Mouse (Mus musculus) midbrain, embryonic 15.5 days (tissue): ENCODE results near the gene Slc13a3. TPM values are rescaled to one million over a fixed set of nuclear protein-coding genes. Genes with fewer than 3 reads are reported as not detected.

Source experiments
- ATAC-seq: fragments of 200-750 bp; cut with Nextera tagmentation; replicated peaks from 2 replicates; pipeline ENCODE4 v1.8.0; 2017; ENCODE audit warnings: moderate TSS enrichment
- H3K27ac ChIP-seq: fragments of 300-500 bp; sonication (generic); 2 replicates; pipeline ENCODE4 v1.5.1; 2015; ENCODE audit warnings: mild to moderate bottlenecking, inconsistent platforms
- H3K27me3 ChIP-seq: fragments of 300-500 bp; sonication (generic); replicated peaks from 2 replicates; pipeline ENCODE4 v1.6.1; 2015; ENCODE audit warnings: inconsistent platforms
- H3K36me3 ChIP-seq: fragments of 300-500 bp; sonication (generic); replicated peaks from 2 replicates; pipeline ENCODE4 v1.6.1; 2015; ENCODE audit warnings: inconsistent platforms
- H3K4me1 ChIP-seq: fragments of 300-500 bp; sonication (generic); 2 replicates; pipeline ENCODE4 v1.6.1; 2015; ENCODE audit warnings: inconsistent platforms
- H3K4me2 ChIP-seq: fragments of 300-500 bp; sonication (generic); 2 replicates; pipeline ENCODE4 v1.6.1; 2015; ENCODE audit warnings: inconsistent platforms, mild to moderate bottlenecking, moderate library complexity
- H3K4me3 ChIP-seq: fragments of 300-500 bp; sonication (generic); 2 replicates; pipeline ENCODE4 v1.5.1; 2015; ENCODE audit warnings: mild to moderate bottlenecking, inconsistent platforms
- H3K9ac ChIP-seq: fragments of 300-500 bp; sonication (generic); 2 replicates; pipeline ENCODE4 v1.6.1; 2015; ENCODE audit warnings: mild to moderate bottlenecking, inconsistent platforms
- H3K9me3 ChIP-seq: fragments of 300-500 bp; sonication (generic); 2 replicates; pipeline ENCODE4 v1.6.1; 2016; ENCODE audit warnings: inconsistent platforms
- WGBS: fragments of 180-500 bp; shearing (Covaris S2); methylation state at CpG from one replicate; pipeline ENCODE4 v1.1.7; 2015; ENCODE audit warnings: mixed read lengths; 5-methylcytosine and 5-hydroxymethylcytosine counted together
- polyA plus RNA-seq: library from polyadenylated mRNA; unstranded; fragments of >200 nt; fragmentation: Nextera tagmentation; extraction: Ambion mirVana; gene quantifications from 2 replicates; pipeline ENCODE4 v1.2.1, GENCODE M21; 2015

Gene Slc13a3
- polyA plus RNA-seq, 1 experiment from 2014 or later: 10.1 TPM

DNA sequence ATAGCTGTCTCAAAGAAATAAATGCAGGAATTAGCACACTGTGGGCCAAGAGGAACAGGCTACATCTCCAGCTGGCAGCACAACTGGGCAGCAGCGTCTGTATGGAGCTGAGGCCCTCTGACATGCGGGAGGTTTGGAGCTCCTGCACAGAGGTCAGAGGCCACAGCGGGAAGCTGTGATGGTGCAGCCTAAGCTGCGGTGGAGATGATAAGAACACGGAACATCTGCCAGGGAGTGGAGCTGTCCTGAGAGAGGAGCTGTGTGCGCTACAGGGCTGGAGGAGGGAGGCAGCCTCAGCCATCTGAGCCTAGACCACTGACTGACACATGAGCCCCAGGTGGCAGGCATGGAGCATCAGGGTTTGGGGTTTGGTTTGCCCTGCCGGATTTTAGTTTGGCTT is 44.3 kb downstream of the Slc13a3 start:
- H3K27me3 ChIP-seq: no peaks in the 10 kb centered on the region
- H3K4me3 ChIP-seq: no peak overlapping the region
- no peak overlapping the region for H3K27ac ChIP-seq
- no peak overlapping the region for H3K4me2 ChIP-seq
- H3K4me1 ChIP-seq: no peaks in the 10 kb centered on the region
- WGBS: 59% methylated on average over 7 of the region's 7 CpGs
- H3K36me3 ChIP-seq: no peaks in the 10 kb centered on the region
- H3K9me3 ChIP-seq: no peaks in the 10 kb centered on the region
- ATAC-seq: no peak
- no peak overlapping the region for H3K9ac ChIP-seq

DNA sequence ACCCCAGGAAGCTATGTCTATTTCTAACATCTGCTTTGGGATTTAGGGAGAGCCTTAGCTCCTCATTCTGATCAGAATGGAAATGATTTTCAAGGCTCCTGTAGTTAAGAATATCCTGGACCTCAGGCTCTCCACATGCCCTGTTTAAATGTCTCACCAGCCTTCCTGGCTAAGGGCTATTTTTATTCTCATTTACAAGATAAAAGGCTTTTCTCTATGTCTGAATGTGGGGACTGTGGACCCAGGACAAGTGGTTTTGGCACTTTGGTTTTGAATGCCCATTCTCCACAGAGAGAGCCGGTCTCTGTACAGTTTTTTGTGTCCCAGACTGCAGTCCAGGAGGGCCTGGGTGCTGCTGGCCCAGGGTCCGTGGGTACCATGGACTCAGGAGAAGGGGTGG is 52.8 kb downstream of the Slc13a3 start:
- H3K4me2 ChIP-seq: no peak overlapping the region
- no peaks in the 10 kb centered on the region for H3K9me3 ChIP-seq
- H3K9ac ChIP-seq: no peak overlapping the region
- peaks cover 36% of the 10 kb centered on the region for H3K4me1 ChIP-seq
- no peak overlapping the region for H3K4me3 ChIP-seq
- ATAC-seq: no peak
- no peaks in the 10 kb centered on the region for H3K36me3 ChIP-seq
- H3K27me3 ChIP-seq: no peaks in the 10 kb centered on the region
- peak overlapping the region; percentile 80 for H3K27ac ChIP-seq
- WGBS: 41% methylated on average over 2 of the region's 2 CpGs

DNA sequence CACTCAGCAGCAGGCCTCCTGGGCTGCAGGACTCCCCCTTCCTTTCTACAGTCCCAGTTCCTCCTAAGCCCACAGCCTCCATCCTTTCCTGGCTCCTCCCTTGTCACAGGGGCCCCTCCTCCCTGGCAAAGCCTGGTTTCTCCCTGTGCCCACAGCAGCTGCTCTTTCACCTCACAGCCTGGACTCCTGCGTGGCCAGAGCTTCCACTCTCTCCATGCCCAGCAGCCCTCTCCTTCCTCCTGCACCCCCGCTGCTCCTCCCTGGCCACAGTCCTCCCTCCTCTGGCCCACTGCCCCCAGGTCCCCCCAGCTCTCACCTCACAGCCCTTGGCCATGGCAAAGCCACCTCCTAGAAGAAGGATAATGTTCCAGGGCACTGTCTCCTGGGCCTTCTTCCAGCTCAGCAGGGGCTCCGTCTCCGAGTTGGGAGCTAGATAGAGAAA is 53.3 kb downstream of the Slc13a3 start:
- no peaks in the 10 kb centered on the region for H3K36me3 ChIP-seq
- H3K4me3 ChIP-seq: no peak overlapping the region
- H3K9me3 ChIP-seq: no peaks in the 10 kb centered on the region
- H3K27ac ChIP-seq: peak overlapping the region; percentile 80
- ATAC-seq: no peak
- no peak overlapping the region for H3K9ac ChIP-seq
- peaks cover 41% of the 10 kb centered on the region for H3K4me1 ChIP-seq
- no peak overlapping the region for H3K4me2 ChIP-seq
- WGBS: 39% methylated on average over 4 of the region's 4 CpGs
- no peaks in the 10 kb centered on the region for H3K27me3 ChIP-seq

DNA sequence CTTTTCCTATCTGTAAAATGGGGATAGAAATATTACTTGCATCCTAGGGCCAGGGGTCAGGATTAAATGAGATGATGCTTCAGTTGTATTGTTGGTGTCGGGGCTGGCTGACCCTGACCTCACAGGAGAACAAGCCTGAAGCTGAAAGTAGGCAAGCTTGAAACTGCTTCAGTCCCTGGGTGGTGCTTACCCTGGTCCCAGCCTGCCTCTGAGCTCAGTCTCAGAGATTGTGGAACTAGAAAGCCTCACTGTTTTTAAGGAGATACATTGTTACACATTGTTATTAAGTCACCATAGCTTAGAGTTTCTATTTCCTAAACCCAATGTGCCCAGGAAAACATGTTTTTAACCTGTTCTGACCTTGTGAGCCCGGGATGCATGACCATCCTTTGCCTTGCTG is 54.5 kb downstream of the Slc13a3 start:
- Histone ChIP-seq H3K9me3 (no peaks in the 10 kb centered on the region), H3K27me3 (no peaks in the 10 kb centered on the region), H3K9ac (no peak overlapping the region), H3K27ac (no peak overlapping the region), H3K4me2 (no peak overlapping the region), H3K4me3 (no peak overlapping the region), H3K36me3 (no peaks in the 10 kb centered on the region), H3K4me1 (peaks cover 46% of the 10 kb centered on the region)
- WGBS: 80% methylated on average over 2 of the region's 2 CpGs
- no peak for ATAC-seq

DNA sequence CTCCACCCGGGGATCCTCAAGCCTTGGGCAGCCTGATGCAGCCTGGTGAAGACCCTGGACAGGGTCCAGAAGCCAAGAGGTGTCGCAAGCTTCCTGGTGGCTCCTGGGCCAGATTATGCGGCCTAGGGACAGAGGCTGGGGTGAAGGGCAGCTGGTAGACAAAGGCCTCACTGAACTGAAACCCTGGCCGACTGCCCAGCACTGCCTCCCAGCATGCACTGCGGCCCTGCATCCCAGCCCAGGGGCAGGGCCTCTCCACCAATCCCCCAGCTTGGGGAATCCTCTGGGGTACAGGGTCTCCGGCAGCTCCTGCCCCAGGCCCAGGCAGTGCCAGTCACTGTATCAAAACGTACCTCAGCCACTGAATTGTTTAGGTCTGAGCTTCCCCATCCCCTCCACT is 55.7 kb downstream of the Slc13a3 start:
- peak overlapping the region; percentile 75 for H3K27ac ChIP-seq
- no peak overlapping the region for H3K4me2 ChIP-seq
- no peak overlapping the region for H3K4me3 ChIP-seq
- H3K27me3 ChIP-seq: no peaks in the 10 kb centered on the region
- H3K9me3 ChIP-seq: no peaks in the 10 kb centered on the region
- ATAC-seq: peak; percentile 57; the same call in 1 of the 2 replicates
- H3K9ac ChIP-seq: no peak overlapping the region
- 33% methylated on average over 7 of the region's 7 CpGs for WGBS
- H3K4me1 ChIP-seq: peaks cover 46% of the 10 kb centered on the region
- H3K36me3 ChIP-seq: no peaks in the 10 kb centered on the region

DNA sequence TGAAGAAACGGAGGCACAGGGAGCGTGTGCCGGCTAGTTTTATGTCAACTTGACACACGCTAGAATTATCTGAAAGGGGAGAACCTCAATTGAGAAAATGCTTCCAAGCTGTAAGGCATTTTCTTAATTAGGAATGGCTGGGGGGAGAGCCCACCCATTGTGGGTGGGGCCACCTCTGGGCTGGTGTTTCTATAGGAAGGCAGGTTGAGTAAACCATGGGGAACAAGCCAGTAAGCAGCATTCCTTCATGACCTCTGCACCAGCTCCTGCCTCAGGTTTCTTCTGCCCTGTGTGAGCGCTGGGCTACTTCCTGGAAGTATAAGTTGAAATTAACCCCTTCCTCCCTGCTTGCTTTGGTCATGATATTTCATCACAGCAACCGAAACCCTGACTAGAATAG is 57.2 kb downstream of the Slc13a3 start:
- H3K27ac ChIP-seq: no peak overlapping the region
- H3K27me3 ChIP-seq: no peaks in the 10 kb centered on the region
- H3K36me3 ChIP-seq: no peaks in the 10 kb centered on the region
- H3K4me2 ChIP-seq: no peak overlapping the region
- ATAC-seq: no peak
- no peaks in the 10 kb centered on the region for H3K9me3 ChIP-seq
- WGBS: 61% methylated on average over 6 of the region's 6 CpGs
- no peak overlapping the region for H3K4me3 ChIP-seq
- no peak overlapping the region for H3K9ac ChIP-seq
- peaks cover 46% of the 10 kb centered on the region for H3K4me1 ChIP-seq

DNA sequence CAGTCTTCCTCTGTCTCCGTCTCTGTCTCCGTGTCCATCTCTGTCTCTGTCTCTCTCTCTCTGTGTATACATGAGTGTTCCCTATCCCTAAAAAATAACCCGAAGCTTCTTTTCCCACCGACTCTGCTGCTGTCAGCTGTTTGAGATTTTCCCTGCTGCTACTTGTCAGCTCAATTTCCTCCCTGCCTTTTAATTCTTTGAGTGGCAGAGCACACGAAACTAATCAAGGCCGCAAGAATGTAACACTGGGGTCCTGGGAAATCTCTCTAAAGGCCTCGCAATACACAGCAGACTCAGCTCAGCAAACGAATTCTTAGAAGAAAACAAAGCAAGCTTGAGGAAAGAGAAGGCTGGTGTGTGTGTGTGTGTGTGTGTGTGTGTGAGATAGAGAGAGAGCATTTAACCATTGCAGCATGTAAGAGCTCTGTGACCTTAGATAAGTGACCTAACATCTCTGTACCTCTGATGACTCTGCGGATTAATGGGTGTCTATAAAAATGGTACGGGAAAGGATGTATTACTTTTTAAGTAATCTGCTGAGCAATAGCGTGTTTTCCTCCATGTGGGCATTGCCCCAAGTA is 57.8 kb downstream of the Slc13a3 start:
- peak overlapping the region; percentile 44; the same call in 1 of the 2 replicates for H3K27ac ChIP-seq
- no peaks in the 10 kb centered on the region for H3K27me3 ChIP-seq
- 28% methylated on average over 11 of the region's 11 CpGs for WGBS
- no peak for ATAC-seq
- H3K36me3 ChIP-seq: no peaks in the 10 kb centered on the region
- no peak overlapping the region for H3K4me3 ChIP-seq
- peaks cover 44% of the 10 kb centered on the region for H3K4me1 ChIP-seq
- no peaks in the 10 kb centered on the region for H3K9me3 ChIP-seq
- no peak overlapping the region for H3K9ac ChIP-seq
- no peak overlapping the region for H3K4me2 ChIP-seq

DNA sequence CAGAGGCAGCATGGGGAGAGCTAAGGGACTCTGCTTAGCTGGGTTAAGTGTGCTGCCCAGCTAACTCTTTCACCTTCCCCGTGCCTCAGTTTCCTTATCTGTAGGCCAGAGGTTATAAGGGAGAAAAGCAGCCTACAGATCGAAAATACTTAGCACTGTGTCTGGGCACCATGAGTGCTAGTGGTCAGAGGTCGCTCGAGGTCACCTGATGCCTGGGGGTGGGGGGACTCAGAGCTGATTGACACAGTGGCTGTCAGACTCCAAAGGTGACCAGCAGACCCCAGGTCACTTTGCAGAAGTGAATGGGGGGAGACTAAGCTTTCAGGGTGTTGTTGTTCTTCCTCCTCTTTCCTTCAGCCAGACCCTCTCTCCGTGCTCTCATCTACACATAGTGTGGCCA is 58.7 kb downstream of the Slc13a3 start:
- peaks cover 35% of the 10 kb centered on the region for H3K4me1 ChIP-seq
- no peaks in the 10 kb centered on the region for H3K36me3 ChIP-seq

DNA sequence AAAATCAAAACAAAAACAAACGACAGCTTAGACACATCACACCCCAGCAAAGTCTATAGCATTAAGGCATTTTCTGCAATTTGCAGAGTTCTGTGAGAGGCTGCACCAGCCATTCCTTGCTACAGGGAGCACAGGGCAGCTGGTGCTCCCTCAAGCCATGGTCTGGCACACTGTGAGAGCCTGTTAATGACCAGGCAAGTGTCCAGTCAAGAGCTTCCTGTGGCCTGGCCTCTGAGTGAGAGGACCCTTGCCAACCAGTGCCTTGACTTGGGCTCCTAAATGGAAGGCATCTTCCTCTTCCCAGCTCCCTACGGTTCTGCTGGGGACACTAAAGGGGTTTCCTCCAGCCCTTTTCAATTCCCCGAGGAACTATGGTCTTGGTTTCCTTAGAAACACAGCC is 59.1 kb downstream of the Slc13a3 start:
- Histone ChIP-seq H3K4me1 (peaks cover 32% of the 10 kb centered on the region), H3K27me3 (no peaks in the 10 kb centered on the region), H3K9ac (no peak overlapping the region), H3K4me3 (no peak overlapping the region), H3K27ac (no peak overlapping the region), H3K9me3 (no peaks in the 10 kb centered on the region), H3K36me3 (no peaks in the 10 kb centered on the region), H3K4me2 (no peak overlapping the region)
- no peak for ATAC-seq
- 38% methylated on average over 3 of the region's 3 CpGs for WGBS

More for the DNA sequence above, 58.7 kb downstream of the Slc13a3 start:
- Histone ChIP-seq H3K4me3 (no peak overlapping the region), H3K4me2 (no peak overlapping the region), H3K27ac (peak overlapping the region; percentile 44; the same call in 1 of the 2 replicates), H3K9me3 (no peaks in the 10 kb centered on the region), H3K27me3 (no peaks in the 10 kb centered on the region), H3K9ac (no peak overlapping the region)
- WGBS: 77% methylated on average over 5 of the region's 5 CpGs
- no peak for ATAC-seq

DNA sequence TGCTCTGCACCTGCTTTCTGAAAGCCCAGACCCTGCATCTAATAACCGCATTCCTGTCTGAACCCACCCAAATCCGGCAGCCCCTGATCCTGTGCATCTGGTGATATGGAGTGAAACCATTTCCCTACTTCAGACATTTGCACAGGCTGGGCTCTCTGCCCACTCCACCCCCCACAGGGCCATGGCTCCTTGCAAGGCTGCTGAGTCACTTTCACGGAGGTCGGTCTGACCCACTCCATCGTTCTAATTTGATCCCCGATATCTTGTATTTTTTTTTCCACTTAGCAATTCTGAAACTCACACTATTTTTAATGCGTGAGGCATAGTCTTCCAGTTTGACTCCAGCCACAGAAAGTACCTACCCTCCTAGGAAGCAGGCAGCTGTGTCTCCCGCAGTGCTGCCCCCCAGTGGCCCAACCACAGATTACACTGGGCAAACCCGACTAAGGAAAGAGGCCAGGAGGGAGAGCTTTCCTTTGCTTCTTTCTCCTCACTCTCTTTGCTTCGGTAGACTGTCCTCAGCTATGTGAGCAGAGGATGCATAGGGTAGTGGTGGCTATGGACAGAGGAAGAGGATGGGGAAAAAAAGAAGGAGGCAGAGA is 65.2 kb downstream of the Slc13a3 start:
- no peak overlapping the region for H3K4me2 ChIP-seq
- H3K27ac ChIP-seq: no peak overlapping the region
- no peaks in the 10 kb centered on the region for H3K4me1 ChIP-seq
- ATAC-seq: no peak
- no peaks in the 10 kb centered on the region for H3K27me3 ChIP-seq
- no peak overlapping the region for H3K4me3 ChIP-seq
- H3K36me3 ChIP-seq: no peaks in the 10 kb centered on the region
- H3K9ac ChIP-seq: no peak overlapping the region
- no peaks in the 10 kb centered on the region for H3K9me3 ChIP-seq
- 35% methylated on average over 10 of the region's 10 CpGs for WGBS

DNA sequence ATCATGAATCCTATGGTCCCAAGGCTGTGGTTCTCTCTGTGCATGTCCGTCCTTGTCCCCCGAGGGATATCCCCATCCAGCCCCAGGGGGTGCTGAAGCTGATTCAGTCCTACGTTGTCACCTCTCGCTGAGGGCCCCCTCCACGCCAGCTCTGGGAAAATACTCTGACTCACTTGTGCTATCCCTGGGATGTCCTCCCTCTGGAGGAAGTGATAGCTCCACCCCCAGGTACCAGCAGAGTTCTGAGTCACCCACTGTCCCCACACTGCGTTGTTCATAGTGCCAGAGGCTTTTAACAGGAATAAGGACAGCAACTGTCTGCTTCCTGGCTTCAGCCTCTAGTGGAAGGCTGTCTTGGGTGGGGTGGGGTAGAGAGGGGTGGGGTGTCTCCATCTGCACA is 67.7 kb downstream of the Slc13a3 start:
- no peak for ATAC-seq
- Histone ChIP-seq H3K36me3 (no peaks in the 10 kb centered on the region), H3K27me3 (no peaks in the 10 kb centered on the region), H3K9me3 (no peaks in the 10 kb centered on the region), H3K9ac (no peak overlapping the region), H3K27ac (no peak overlapping the region), H3K4me3 (no peak overlapping the region), H3K4me2 (no peak overlapping the region), H3K4me1 (no peaks in the 10 kb centered on the region; the same call in 1 of the 2 replicates)
- WGBS: 67% methylated on average over 6 of the region's 6 CpGs

DNA sequence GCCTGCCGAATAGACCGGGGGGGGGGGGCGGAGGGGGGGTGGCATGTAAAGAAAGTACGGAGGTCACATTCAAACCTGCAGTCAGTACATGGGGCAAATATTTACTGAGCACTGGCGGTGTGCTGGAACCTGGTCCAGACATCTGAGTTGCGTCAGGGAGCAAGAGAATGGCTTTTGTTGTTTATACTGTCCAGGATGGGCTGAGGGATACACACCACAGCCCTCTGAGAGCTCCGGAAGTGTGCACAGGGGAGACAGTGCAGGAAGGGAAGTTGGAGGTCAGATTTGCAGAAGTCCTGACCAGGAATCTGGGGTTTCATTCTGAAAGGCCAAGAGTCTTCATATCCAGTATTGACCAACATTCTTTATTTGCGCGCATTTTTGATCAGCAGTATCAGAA is 68.1 kb downstream of the Slc13a3 start:
- no peaks in the 10 kb centered on the region for H3K36me3 ChIP-seq
- H3K4me3 ChIP-seq: no peak overlapping the region
- H3K4me1 ChIP-seq: no peaks in the 10 kb centered on the region; the same call in 1 of the 2 replicates
- H3K27ac ChIP-seq: no peak overlapping the region
- no peaks in the 10 kb centered on the region for H3K27me3 ChIP-seq
- 72% methylated on average over 9 of the region's 9 CpGs for WGBS
- no peak overlapping the region for H3K4me2 ChIP-seq
- H3K9me3 ChIP-seq: no peaks in the 10 kb centered on the region
- no peak for ATAC-seq
- no peak overlapping the region for H3K9ac ChIP-seq

DNA sequence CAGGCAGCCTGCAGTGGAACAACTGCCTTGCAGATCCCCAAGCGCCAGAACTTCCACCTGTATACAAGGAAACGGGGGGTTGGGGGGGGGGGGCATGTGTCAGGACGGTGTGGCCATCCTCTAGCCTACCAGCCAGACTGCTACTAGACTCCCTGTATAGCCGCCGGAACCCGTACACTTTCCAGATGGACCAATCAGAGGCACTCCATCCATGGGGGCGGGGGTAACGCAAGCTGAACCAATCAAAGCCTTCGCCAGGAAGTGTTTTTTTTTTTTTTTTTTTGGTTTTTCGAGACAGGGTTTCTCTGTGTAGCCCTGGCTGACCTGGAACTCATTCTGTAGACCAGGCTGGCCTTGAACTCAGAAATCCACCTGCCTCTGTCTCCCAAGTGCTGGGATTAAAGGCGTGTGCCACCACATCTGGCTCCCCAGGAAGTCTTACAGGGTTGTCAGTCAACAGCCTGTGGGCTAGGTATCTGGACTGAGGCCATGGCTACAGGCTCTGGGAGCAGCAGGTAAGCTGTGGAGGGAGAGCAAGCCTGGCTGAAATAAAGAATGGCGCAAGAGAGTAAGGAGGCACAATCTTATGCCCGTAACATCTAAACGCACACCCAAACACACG is 74.8 kb downstream of the Slc13a3 start:
- no peak overlapping the region for H3K4me3 ChIP-seq
- H3K9ac ChIP-seq: no peak overlapping the region
- no peak overlapping the region for H3K27ac ChIP-seq
- WGBS: 54% methylated on average over 15 of the region's 15 CpGs
- no peaks in the 10 kb centered on the region for H3K27me3 ChIP-seq
- no peaks in the 10 kb centered on the region for H3K36me3 ChIP-seq
- no peak overlapping the region for H3K4me2 ChIP-seq
- H3K9me3 ChIP-seq: no peaks in the 10 kb centered on the region
- H3K4me1 ChIP-seq: peaks cover 14% of the 10 kb centered on the region
- no peak for ATAC-seq
